Mouse (Mus musculus): ENCODE results near the gene Glis1.

The Glis1 gene

DNA sequence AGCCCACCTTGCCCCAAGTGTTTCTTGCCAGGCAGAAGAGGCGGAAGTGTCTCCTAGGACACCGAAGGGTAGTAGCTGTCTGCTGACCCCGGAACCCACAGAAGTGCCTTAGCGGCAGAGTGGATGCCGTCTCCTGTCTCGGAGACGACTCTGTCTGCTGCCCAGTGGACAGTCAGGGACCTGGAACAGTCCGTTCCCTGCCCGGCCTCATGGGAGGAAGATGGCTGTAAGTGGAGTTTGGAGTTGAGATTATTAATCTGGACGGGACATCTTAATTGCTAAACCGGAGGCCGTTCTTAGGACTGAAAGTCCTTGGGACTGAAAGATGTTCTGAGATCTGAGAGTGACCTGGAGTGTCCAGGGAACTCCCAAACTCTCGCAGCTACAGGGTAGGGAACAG lies 15.1 kb downstream of the Glis1 start:
- in situ Hi-C loops (cut with MboI; ENCODE audit: low sequenced_read_pairs) = loop anchor here (25.0 kb wide), 1 partner anchor 388 kb away; no protein-coding TSS in a partner anchor

DNA sequence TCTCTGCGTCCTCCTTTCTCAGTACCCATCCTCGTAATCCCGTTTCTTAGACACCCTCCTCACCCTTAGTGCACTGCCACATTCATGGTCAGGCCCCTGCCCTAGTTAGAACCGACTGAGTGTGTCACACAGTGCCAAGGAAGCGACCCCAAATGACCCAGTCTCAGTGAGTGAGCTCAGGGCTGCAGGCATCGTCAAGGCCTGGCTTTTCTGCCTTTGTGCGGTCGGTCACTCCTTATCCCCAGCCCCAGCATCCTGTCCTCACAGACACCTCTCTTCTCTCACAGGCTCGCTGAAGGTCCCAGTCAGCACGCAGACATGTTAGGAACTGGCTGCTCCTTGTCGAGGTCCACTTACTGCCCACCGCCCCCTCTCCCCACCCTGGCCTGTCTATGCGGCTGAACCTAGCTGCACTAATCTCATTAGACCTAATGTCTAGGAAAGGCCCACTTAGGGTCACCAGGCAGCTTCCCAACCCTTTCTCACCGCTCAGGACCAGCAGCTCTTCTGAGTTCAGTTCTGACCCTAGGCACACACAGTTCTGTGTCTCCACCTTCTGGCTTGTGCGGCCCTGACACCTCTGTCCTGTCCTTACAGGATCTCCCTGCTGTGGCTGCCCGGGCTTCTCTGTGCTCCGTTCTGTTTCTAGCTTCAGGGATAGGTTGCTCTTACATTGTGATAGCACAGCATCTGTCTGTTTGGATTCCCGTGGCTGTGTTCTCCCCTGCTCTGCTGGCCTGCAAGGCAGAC lies 18.1 kb downstream of the Glis1 start:
- in situ Hi-C loops (cut with MboI; ENCODE audit: low sequenced_read_pairs) = no loop called here

DNA sequence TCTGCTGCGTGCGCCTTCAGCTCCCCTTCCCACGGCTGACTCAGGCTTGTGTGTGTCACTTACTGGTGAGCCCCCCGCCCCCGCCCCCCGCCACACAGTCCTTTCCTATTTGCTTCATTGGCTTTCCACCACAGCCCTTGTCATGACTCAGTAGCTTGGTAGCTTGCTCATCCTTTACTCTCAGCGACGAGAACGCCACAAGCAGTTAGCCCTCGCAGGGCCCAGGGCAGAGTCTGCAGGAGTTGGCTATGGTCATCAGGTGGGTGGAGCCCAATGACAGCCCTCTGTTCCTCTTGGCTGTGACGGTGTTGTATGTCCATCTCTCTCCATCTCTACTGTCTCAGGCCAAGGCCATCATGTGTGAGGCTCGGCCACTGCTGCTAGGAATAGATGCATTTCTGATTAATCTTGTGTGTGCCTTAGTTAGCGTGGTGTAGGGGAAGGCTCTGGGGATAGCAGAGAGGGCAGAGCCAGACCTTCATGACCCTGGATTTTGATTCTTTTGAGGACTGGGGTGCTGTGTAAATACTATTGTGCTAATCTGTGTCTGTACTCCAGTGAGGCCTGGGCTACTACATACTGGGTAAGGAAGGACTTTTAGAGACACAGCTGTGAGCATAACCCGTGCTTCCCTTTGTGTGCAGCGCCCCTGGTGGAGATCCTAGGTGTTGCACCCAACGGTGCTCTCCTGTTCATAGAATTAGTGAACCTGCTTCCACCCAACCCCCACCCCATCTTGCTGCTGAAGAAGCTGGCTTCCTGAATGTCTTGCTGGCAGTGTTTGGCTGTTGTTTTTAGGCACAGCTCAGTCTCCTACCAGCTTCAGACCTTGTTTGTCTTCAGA lies 19.0 kb downstream of the Glis1 start:
- in situ Hi-C loops (cut with MboI; ENCODE audit: low sequenced_read_pairs) = no loop called here

DNA sequence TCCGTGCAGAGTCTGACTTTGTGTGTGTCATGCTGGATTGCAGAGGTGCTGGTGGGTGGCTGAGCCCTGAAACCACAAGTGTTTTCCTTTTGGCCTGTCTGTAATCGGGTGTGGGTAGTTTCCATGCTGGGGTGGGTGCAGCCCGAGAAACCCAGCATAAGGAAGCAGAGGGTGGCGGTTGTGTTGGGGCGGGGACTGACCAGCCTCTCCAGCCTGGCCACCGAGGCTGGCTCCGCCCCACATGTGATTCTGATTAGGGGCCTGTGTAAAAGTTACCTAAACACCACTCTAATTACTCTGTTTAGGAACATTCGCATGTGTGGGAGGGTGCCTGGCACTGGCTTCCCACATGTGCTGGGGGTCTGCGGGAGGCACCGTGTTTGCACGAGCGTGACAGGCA lies 23.2 kb downstream of the Glis1 start:
- in situ Hi-C loops (cut with MboI; ENCODE audit: low sequenced_read_pairs) = no loop called here

DNA sequence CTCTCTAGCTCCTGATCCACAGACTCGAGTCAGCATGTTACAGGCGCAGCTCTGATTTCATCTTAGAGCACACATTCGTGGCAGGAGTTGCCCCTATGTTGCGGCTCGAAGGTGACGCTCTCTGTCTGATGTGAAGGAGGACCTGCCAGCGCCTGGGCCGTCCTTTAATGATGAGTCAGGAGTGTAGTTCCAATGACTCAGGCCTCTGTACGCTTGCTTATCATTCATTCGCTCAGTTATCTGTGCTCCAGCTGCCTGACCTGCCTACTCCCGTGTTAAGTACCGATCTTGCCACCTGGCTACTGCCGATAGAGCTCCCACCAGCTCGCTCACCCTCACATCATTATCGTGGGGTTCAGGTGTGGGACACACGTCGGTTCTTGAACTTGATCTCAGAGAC lies 24.5 kb downstream of the Glis1 start:
- in situ Hi-C loops (cut with MboI; ENCODE audit: low sequenced_read_pairs) = no loop called here

DNA sequence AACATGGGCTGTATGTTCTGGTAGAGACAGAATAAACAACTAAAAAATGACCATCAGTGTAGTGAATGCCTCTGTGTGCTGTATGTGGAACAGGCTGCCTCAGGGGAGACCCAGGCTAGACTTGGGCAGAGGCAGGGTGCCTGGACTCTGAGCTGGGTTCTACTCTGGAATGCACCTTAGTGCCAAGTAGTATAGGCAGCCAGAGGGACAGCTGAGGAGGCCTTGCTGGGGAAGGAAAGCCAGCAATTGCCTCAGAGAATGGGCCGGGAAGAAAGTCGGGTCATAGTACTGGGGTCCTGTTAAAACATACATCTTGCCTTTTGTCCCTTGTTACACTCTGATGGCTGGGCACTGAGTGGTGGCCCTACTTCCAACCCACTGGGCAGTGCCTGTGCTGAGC lies 25.1 kb downstream of the Glis1 start:
- in situ Hi-C loops (cut with MboI; ENCODE audit: low sequenced_read_pairs) = no loop called here

- in situ Hi-C loops (cut with MboI; ENCODE audit: low sequenced_read_pairs) = no loop called here
Measured at GRCm38 (mm10) chr4:107460468-107460867, 26.1 kb downstream of the Glis1 start.

DNA sequence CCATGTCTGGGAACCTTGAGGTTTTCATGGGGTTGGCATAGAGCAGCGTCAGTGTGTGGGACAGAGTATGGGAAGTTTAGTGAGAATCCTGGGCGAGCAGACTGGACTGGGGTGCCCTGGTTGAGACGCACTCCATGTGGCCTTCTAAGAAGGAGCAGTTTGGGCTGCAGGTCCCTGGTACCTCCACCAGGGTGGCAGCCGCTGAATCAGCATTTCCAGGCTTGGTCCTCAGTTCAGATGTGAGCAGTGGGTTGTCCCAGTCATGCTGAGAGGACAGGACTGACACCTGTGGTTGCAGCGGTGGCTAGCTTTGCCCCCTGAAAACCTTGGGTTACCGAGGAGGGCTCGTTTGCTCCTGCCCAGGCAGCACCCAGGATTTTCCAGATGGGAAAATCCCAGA lies 33.4 kb downstream of the Glis1 start:
- in situ Hi-C loops (cut with MboI; ENCODE audit: low sequenced_read_pairs) = no loop called here

DNA sequence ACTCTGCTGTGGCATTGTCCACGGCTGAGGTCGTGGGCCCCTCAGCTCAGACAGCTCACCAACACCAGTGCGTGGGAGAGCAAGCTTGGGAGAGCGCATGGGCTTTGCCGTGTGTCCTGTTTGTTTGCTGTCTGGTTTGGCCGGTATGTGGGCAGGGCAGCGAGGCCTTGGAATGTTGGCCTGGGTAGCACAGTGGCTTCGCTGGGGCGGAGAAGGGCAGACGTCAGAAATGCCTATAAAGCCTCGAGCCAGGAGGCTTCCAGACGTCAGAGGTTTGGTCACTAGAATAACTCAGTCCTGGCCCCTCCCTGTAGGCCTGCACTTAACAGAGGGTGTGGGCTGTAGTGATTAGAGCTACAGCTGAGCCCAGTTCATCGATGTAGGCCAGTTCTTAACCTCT lies 33.9 kb downstream of the Glis1 start:
- in situ Hi-C loops (cut with MboI; ENCODE audit: low sequenced_read_pairs) = no loop called here

DNA sequence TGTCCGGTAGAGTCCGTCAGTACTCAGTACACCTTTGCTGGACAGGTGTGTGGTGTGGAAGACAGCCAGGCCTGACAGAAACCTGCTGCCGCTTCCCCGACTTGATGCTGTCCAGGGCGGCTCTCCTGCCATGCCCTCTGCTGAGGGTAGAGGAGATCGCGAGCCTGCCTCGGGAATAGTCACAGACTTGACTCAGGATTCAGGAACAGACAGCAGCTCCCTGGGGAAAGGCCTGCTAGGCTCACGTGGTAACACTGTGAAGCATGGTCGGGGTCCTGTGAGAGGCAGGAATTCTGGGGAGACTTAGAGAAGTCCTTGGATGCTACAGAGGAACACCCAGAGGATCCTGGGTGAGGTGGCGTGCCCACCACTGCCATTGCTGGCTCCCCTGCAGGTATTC lies 34.4 kb downstream of the Glis1 start:
- in situ Hi-C loops (cut with MboI; ENCODE audit: low sequenced_read_pairs) = no loop called here

DNA sequence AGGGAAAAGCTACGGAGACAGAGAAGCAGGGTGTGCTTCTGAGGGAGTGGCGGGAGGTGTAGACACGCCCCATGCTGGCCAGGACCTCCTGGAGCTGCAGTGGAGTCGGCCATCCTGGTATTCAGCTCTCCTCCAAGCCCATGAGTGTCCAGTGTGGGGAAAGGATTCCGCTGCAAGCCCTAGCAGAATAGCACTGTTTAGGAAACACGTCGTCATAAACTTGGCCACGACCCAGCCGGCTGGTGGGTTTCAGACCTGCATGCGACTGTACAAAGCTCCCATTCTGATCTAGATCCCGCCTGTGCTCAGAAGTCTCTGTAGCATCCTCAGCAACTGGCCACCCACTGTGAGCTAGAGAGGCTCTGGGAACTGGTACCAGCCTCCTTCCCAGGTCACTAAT lies 41.9 kb downstream of the Glis1 start:
- in situ Hi-C loops (cut with MboI; ENCODE audit: low sequenced_read_pairs) = no loop called here

DNA sequence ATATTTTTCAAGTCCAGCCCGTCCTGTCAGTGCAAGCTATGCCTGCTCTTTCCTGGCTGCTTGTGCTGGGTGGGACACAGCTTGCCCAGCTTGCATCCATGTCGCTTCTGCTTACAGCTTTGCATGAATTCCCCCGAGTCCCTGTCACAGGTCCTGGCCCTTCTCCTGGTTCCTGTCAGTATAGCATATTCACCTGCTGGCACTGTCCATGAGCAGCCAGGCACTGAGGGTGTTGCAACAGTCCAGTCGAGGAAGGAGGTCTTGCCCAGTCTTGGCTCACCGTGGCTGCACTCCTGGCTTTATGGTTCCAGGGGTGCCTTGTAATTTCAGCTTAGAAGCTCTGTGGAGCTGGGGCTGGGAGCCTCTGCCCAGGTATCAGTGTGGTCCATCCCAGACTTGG lies 44.6 kb downstream of the Glis1 start:
- in situ Hi-C loops (cut with MboI; ENCODE audit: low sequenced_read_pairs) = no loop called here

- in situ Hi-C loops (cut with MboI; ENCODE audit: low sequenced_read_pairs) = no loop called here
Measured at GRCm38 (mm10) chr4:107482541-107482940, 48.1 kb downstream of the Glis1 start.

DNA sequence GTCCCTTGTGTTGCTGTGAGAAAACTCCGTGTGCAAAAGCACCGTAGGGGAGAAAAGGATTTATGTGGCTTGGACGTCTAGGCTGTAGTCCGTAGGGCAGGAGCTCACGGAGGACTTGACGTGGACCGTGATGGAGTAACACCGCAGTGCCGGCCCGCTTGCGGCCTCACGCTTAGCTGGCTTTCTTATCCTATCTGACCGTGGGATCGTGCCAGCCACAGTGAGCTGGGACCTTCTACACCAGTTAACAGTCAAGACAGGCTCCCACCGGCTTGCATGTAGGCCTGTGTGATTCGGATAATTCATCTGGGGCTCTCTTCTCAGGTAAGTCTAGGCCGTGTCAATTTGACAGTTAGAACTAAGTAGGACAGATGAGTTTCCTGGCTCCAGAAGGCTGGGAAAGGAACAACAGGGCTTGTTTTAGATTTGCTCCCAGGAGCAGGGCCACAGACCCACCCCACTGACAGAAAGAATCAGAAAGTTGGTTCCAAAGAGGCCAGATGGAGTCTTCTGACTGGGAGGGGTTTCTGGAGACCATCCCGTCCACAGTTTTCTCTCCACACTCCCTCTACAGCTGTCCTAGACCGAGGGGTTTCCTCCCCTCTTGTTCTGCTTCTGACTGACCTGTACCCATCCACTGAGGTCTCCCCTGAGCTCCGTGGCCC lies 49.3 kb downstream of the Glis1 start:
- in situ Hi-C loops (cut with MboI; ENCODE audit: low sequenced_read_pairs) = no loop called here

DNA sequence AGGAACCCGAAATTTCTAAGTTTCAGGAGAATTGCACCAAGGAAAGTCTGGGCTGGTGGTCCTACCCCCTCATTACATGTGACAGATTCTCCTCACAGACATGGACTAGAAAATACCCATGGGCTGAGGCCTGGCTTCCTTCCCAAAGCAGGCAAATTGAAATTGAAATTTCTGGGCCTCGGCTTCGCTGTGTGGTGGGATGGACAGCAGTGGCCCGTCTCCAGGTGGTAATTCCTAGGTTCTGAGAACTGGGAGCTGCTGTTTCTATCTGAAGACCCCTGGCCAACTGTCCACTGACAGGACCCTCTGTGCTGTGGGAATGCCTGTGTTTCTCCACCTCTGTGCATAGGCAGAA lies 49.8 kb downstream of the Glis1 start:
- in situ Hi-C loops (cut with MboI; ENCODE audit: low sequenced_read_pairs) = no loop called here

- in situ Hi-C loops (cut with MboI; ENCODE audit: low sequenced_read_pairs) = no loop called here
Measured at GRCm38 (mm10) chr4:107485903-107486302, 51.5 kb downstream of the Glis1 start.

GRCm38 (mm10) chr4:107489121-107489840 lies 54.9 kb downstream of the Glis1 start:
- in situ Hi-C loops (cut with MboI; ENCODE audit: low sequenced_read_pairs) = no loop called here

GRCm38 (mm10) chr4:107492991-107493390 lies 58.6 kb downstream of the Glis1 start:
- in situ Hi-C loops (cut with MboI; ENCODE audit: low sequenced_read_pairs) = no loop called here

- in situ Hi-C loops (cut with MboI; ENCODE audit: low sequenced_read_pairs) = no loop called here
Measured at GRCm38 (mm10) chr4:107495751-107496430, 61.5 kb downstream of the Glis1 start.

DNA sequence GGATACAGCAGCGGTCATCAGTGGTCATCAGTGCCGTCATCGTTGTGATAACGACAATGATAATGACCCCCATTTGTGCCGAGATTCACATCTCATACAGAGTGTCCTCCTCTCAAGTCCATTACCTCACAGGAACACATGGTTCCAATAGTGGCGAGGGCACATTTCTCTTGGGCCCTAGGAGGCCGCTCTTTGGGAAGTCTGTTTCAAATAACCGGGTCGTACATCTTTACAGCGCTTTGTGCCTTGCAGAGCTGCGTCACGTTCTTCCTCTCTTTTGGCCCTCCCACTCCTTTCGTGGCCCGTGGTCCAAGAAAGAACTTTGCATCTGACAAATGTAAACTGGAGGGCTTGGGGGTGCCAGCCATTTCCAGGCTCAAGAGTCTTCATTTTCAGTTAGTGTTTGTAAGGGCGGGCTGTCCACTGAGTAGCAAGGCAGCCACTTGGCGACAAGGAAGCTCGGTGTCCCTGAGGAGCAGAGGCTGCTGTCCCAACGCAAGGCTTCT lies 63.1 kb downstream of the Glis1 start:
- in situ Hi-C loops (cut with MboI; ENCODE audit: low sequenced_read_pairs) = no loop called here

Measured in CH12F3 (cell line).